Mouse (Mus musculus) myocyte (in vitro differentiated cells): ENCODE measurements at regions not wholly inside any gene's neighbourhood (a gene's known extent, or its start where the extent isn't known, plus 50 kb on each side); places are given as distances from the start of the nearest gene placed in this dataset.

Experiments
- H3K27me3 ChIP-seq: one replicate; pipeline ENCODE4 v1.6.1; 2011; ENCODE audit not compliant: control insufficient read depth, insufficient read depth, insufficient read length
- H3K36me3 ChIP-seq: one replicate; pipeline ENCODE4 v1.6.1; 2011; ENCODE audit not compliant: control insufficient read depth, insufficient read depth
- H3K4me2 ChIP-seq: one replicate; pipeline ENCODE4 v1.6.1; 2011; ENCODE audit warnings: low read depth, control low read depth
- H3K4me3 ChIP-seq: one replicate; pipeline ENCODE4 v1.5.1; 2011; ENCODE audit warnings: mild to moderate bottlenecking, control low read depth, moderate library complexity
- H3K79me2 ChIP-seq: one replicate; pipeline ENCODE4 v1.6.1; 2011; ENCODE audit not compliant: control insufficient read depth, insufficient read depth
- H3ac ChIP-seq: one replicate; pipeline ENCODE4 v1.6.1; 2011; ENCODE audit not compliant: control insufficient read depth, insufficient read length
- CEBPB ChIP-seq: IDR thresholded peaks from 2 replicates; pipeline ENCODE4 v1.6.1; 2011; ENCODE audit warnings: mild to moderate bottlenecking, moderate library complexity; ENCODE audit not compliant: poor library complexity, insufficient read depth, severe bottlenecking
- E2F4 ChIP-seq: IDR thresholded peaks from one replicate; pipeline ENCODE4 v1.6.1; 2011; ENCODE audit warnings: mild to moderate bottlenecking, control low read depth, moderate library complexity; ENCODE audit not compliant: insufficient read depth
- MAX ChIP-seq: IDR thresholded peaks from one replicate; pipeline ENCODE4 v1.6.1; 2011; ENCODE audit warnings: low read depth, mild to moderate bottlenecking, control low read depth
- MYOD1 ChIP-seq, 3 experiments: IDR thresholded peaks; one replicate each; pipeline ENCODE4 v1.6.1; 2011; ENCODE audit warnings: control low read depth in 2 of 3, low read depth in 2 of 3, mild to moderate bottlenecking in 2 of 3, moderate library complexity in 1 of 3; ENCODE audit not compliant: insufficient read length in 2 of 3, control insufficient read depth in 1 of 3
- MYOG ChIP-seq, 3 experiments: IDR thresholded peaks; one replicate each; pipeline ENCODE4 v1.6.1; 2011; ENCODE audit warnings: control low read depth in 2 of 3, low read depth in 2 of 3, mild to moderate bottlenecking in 2 of 3; ENCODE audit not compliant: insufficient read length in 2 of 3, control insufficient read depth in 1 of 3, insufficient read depth in 1 of 3
- POLR2A ChIP-seq: IDR thresholded peaks from one replicate; pipeline ENCODE4 v1.6.1; 2011; ENCODE audit warnings: low read depth, mild to moderate bottlenecking, control low read depth, moderate library complexity; ENCODE audit not compliant: insufficient read length
- POLR2AphosphoS2 ChIP-seq: IDR thresholded peaks from one replicate; pipeline ENCODE4 v1.6.1; 2011; ENCODE audit warnings: low read depth, control low read depth; ENCODE audit not compliant: insufficient read length
- REST ChIP-seq: IDR thresholded peaks from one replicate; pipeline ENCODE4 v1.6.1; 2011; ENCODE audit warnings: mild to moderate bottlenecking, control low read depth, moderate library complexity; ENCODE audit not compliant: insufficient read depth, insufficient read length
- SRF ChIP-seq: IDR thresholded peaks from one replicate; pipeline ENCODE4 v1.6.1; 2011; ENCODE audit warnings: low read depth; ENCODE audit not compliant: control insufficient read depth, insufficient read length
- TCF12 ChIP-seq: IDR thresholded peaks from one replicate; pipeline ENCODE4 v1.6.1; 2011; ENCODE audit warnings: mild to moderate bottlenecking, control low read depth; ENCODE audit not compliant: poor library complexity, insufficient read depth, severe bottlenecking
- TCF3 ChIP-seq: IDR thresholded peaks from one replicate; pipeline ENCODE4 v1.6.1; 2011; ENCODE audit warnings: low read depth, control low read depth; ENCODE audit not compliant: insufficient read length
- USF1 ChIP-seq: IDR thresholded peaks from one replicate; pipeline ENCODE4 v1.6.1; 2011; ENCODE audit warnings: low read depth, mild to moderate bottlenecking, control low read depth, moderate library complexity

GRCm38 (mm10) chr6:22444220-22444619, 88.2 kb upstream of the Fam3c start:
- no peak overlapping the region for H3K4me2 ChIP-seq
- no peak overlapping the region for H3ac ChIP-seq
- TF ChIP-seq REST = no peak
- no peak for TF ChIP-seq MYOD1 (IDR thresholded peaks at IDR 0.05; ENCODE audit: control insufficient read depth in 1 of 3, insufficient read length in 2 of 3, low read depth in 2 of 3)
- no peak for TF ChIP-seq TCF12
- no peak for TF ChIP-seq MAX
- no peak for TF ChIP-seq USF1
- no peak for TF ChIP-seq SRF
- no peak for TF ChIP-seq MYOG (IDR thresholded peaks at IDR 0.05; ENCODE audit: control insufficient read depth in 1 of 3, insufficient read depth in 1 of 3, insufficient read length in 2 of 3, low read depth in 2 of 3)
- no peak for TF ChIP-seq POLR2AphosphoS2
- no peak for TF ChIP-seq CEBPB
- no peak for TF ChIP-seq E2F4
- no peak for TF ChIP-seq TCF3
- TF ChIP-seq POLR2A = no peak
- no peaks in the 10 kb centered on the region for H3K27me3 ChIP-seq
- H3K79me2 ChIP-seq = no peaks in the 10 kb centered on the region
- H3K36me3 ChIP-seq = no peaks in the 10 kb centered on the region
- H3K4me3 ChIP-seq = no peak overlapping the region

GRCm38 (mm10) chr6:22443573-22443972, 87.5 kb upstream of the Fam3c start:
- no peak overlapping the region for H3K4me2 ChIP-seq
- H3K36me3 ChIP-seq = no peaks in the 10 kb centered on the region
- H3K4me3 ChIP-seq = no peak overlapping the region
- no peak overlapping the region for H3ac ChIP-seq
- no peak for TF ChIP-seq POLR2A
- no peak for TF ChIP-seq REST
- no peak for TF ChIP-seq USF1
- no peak for TF ChIP-seq E2F4
- no peak for TF ChIP-seq MYOG (IDR thresholded peaks at IDR 0.05; ENCODE audit: control insufficient read depth in 1 of 3, insufficient read depth in 1 of 3, insufficient read length in 2 of 3, low read depth in 2 of 3)
- no peaks in the 10 kb centered on the region for H3K27me3 ChIP-seq
- H3K79me2 ChIP-seq = no peaks in the 10 kb centered on the region

- TF ChIP-seq MYOD1 (IDR thresholded peaks at IDR 0.05; ENCODE audit: control insufficient read depth in 1 of 3, insufficient read length in 2 of 3, low read depth in 2 of 3) (no peak), POLR2A (no peak), MYOG (IDR thresholded peaks at IDR 0.05; ENCODE audit: control insufficient read depth in 1 of 3, insufficient read depth in 1 of 3, insufficient read length in 2 of 3, low read depth in 2 of 3) (no peak), TCF3 (no peak), REST (no peak), CEBPB (no peak), TCF12 (no peak), E2F4 (no peak), MAX (no peak), SRF (no peak), POLR2AphosphoS2 (no peak), USF1 (no peak)
- no peaks in the 10 kb centered on the region for H3K27me3 ChIP-seq
- no peak overlapping the region for H3K4me2 ChIP-seq
- no peak overlapping the region for H3K4me3 ChIP-seq
- H3K36me3 ChIP-seq = no peaks in the 10 kb centered on the region
- H3ac ChIP-seq = no peak overlapping the region
- no peaks in the 10 kb centered on the region for H3K79me2 ChIP-seq
These were observed 87.1 kb upstream of the Fam3c start for GRCm38 (mm10) chr6:22443170-22443569.

GRCm38 (mm10) chr6:22442591-22442990, 86.5 kb upstream of the Fam3c start:
- H3ac ChIP-seq = no peak overlapping the region

GRCm38 (mm10) chr6:22439871-22440270, 83.8 kb upstream of the Fam3c start:
- H3K4me3 ChIP-seq = no peak overlapping the region
- no peaks in the 10 kb centered on the region for H3K27me3 ChIP-seq
- H3K79me2 ChIP-seq = no peaks in the 10 kb centered on the region
- TF ChIP-seq POLR2AphosphoS2 (no peak), TCF12 (no peak), TCF3 (no peak), POLR2A (no peak), SRF (no peak), REST (no peak), MYOG (IDR thresholded peaks at IDR 0.05; ENCODE audit: control insufficient read depth in 1 of 3, insufficient read depth in 1 of 3, insufficient read length in 2 of 3, low read depth in 2 of 3) (no peak), CEBPB (no peak), MYOD1 (IDR thresholded peaks at IDR 0.05; ENCODE audit: control insufficient read depth in 1 of 3, insufficient read length in 2 of 3, low read depth in 2 of 3) (no peak), MAX (no peak), E2F4 (no peak), USF1 (no peak)
- no peak overlapping the region for H3ac ChIP-seq
- H3K4me2 ChIP-seq = no peak overlapping the region
- no peaks in the 10 kb centered on the region for H3K36me3 ChIP-seq

More at GRCm38 (mm10) chr6:22442591-22442990, 86.5 kb upstream of the Fam3c start:
- no peak overlapping the region for H3K4me2 ChIP-seq
- H3K79me2 ChIP-seq = no peaks in the 10 kb centered on the region
- H3K4me3 ChIP-seq = no peak overlapping the region
- no peaks in the 10 kb centered on the region for H3K36me3 ChIP-seq
- no peaks in the 10 kb centered on the region for H3K27me3 ChIP-seq
- TF ChIP-seq MAX (no peak), SRF (no peak), TCF3 (no peak), MYOG (IDR thresholded peaks at IDR 0.05; ENCODE audit: control insufficient read depth in 1 of 3, insufficient read depth in 1 of 3, insufficient read length in 2 of 3, low read depth in 2 of 3) (no peak)
